Mouse (Mus musculus) heart, postnatal 0 days (tissue): Measurements from ENCODE around the gene Pea15a. TPM values are rescaled to one million over a fixed set of nuclear protein-coding genes. Genes with fewer than 3 reads are reported as not detected.
"Not testable (repeated sequence)": the region's sequence is repeated elsewhere in the genome, so short reads cannot be mapped to it uniquely, and the experiment has no call there.

Source experiments
- ATAC-seq: fragments of 200-750 bp; cut with Nextera tagmentation; 2 replicates; pipeline ENCODE4 v1.8.0; 2017; ENCODE audit warnings: low read depth, moderate number of reproducible peaks, moderate library complexity; ENCODE audit not compliant: insufficient read depth
- DNase-seq: peaks from one replicate; pipeline ENCODE4 v3.0.0-alpha.2; 2016; ENCODE audit warnings: low spot score
- H3K27ac ChIP-seq: fragments of 300-500 bp; sonication (generic); 2 replicates; pipeline ENCODE4 v1.5.1; 2014; ENCODE audit warnings: low read depth, mild to moderate bottlenecking
- H3K27me3 ChIP-seq: fragments of 300-500 bp; sonication (generic); 2 replicates; pipeline ENCODE4 v1.6.1; 2014; ENCODE audit warnings: low read length, mixed read lengths; ENCODE audit not compliant: control insufficient read depth, insufficient read depth
- H3K36me3 ChIP-seq: fragments of 300-500 bp; sonication (generic); replicated peaks from 2 replicates; pipeline ENCODE4 v1.6.1; 2014; ENCODE audit warnings: low read length, mixed read lengths; ENCODE audit not compliant: control insufficient read depth, insufficient read depth
- H3K4me1 ChIP-seq: fragments of 300-500 bp; sonication (generic); 2 replicates; pipeline ENCODE4 v1.6.1; 2014; ENCODE audit warnings: antibody characterized with exemption; ENCODE audit not compliant: control insufficient read depth, insufficient read depth
- H3K4me2 ChIP-seq: fragments of 300-500 bp; sonication (generic); 2 replicates; pipeline ENCODE4 v1.6.1; 2014; ENCODE audit warnings: low read depth, mild to moderate bottlenecking, low read length, moderate library complexity
- H3K4me3 ChIP-seq: fragments of 300-500 bp; sonication (generic); 2 replicates; pipeline ENCODE4 v1.5.1; 2014; ENCODE audit warnings: low read depth, low read length
- H3K9ac ChIP-seq: fragments of 300-500 bp; sonication (generic); replicated peaks from 2 replicates; pipeline ENCODE4 v1.6.1; 2014; ENCODE audit warnings: low read depth, low read length, mixed read lengths
- H3K9me3 ChIP-seq: fragments of 300-500 bp; sonication (generic); replicated peaks from 2 replicates; pipeline ENCODE4 v1.6.1; 2016; ENCODE audit warnings: low read length; ENCODE audit not compliant: control insufficient read depth
- CTCF ChIP-seq: IDR thresholded peaks from 2 replicates; pipeline ENCODE4 v1.5.1; 2016; ENCODE audit warnings: antibody characterized with exemption, control low read depth, low read depth
- EP300 ChIP-seq: IDR thresholded peaks from 2 replicates; pipeline ENCODE4 v1.6.1; 2016; ENCODE audit warnings: antibody characterized with exemption, low read depth
- WGBS: fragments of 180-500 bp; shearing (Covaris S2); extraction: QIAGEN DNeasy Blood & Tissue Kit; methylation state at CpG from one replicate; pipeline ENCODE4 v1.1.7; 2014; 5-methylcytosine and 5-hydroxymethylcytosine counted together
- polyA plus RNA-seq: library from polyadenylated mRNA; unstranded; fragments of >200 nt; fragmentation: Nextera tagmentation; extraction: Ambion mirVana; gene quantifications from 2 replicates; pipeline ENCODE4 v1.2.1, GENCODE M21; 2015
- total RNA-seq: library from RNA; depleted of rRNA; stranded (reverse); fragments of >200 nt; gene quantifications from 2 replicates; pipeline ENCODE4 v1.2.3, GENCODE M21; 2014; ENCODE audit warnings: low replicate concordance; rRNA removed

The Pea15a gene
- 78.3 and 105 TPM in 2 replicates for total RNA-seq
- polyA plus RNA-seq, result 99.2 and 99.3 TPM in 2 replicates

DNA sequence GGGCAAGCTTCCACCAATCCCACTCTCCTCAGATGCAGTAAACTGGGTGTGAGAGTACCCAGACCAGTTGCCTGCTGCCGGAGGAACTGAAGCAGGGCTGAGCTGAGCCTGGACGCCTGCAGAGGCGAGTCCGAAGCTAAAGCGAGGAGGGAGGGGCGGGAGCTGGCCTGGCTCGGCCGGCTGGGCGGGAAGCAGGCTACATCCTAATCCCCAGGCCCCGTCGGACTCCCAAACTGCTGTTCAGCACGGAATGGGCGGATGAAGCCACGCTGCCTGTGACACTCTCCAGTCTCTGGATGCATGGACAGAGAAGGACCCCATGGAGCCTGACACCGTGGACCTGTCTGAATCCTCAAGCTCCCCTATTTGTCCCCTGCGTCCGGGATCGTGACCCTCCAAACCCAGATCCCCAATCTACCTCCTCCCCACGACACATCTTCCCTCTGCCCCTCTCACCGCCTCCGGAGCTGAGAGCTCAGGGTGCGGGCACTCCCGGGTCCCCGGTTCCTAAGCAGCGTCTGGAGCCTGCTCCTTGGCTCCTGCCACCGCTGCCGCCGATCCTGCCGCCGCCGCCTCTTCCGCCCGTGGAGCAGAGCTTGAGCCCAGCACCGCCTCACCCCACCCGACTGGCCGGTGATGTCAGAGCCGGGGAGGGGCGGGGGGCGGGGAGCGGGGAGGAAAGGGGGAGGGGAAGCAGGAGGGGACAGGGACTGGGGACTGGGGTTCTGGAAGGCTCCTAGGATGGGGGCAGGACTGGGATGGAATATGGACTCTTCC lies at the start of gene Pea15a:
Pea15a (minus strand) TSS at position 664 of the 777 bp plus-strand sequence.
- H3K4me1 ChIP-seq, result peaks cover 49% of the 10 kb centered on the region
- H3K27ac ChIP-seq, result peak within 1 kb of the TSS; percentile 95
- peak; percentile 85 for DNase-seq
- under 1% methylated on average over 38 of the region's 40 CpGs for WGBS
- peak within 1 kb of the TSS; percentile 88 for H3K9ac ChIP-seq
- peak within 1 kb of the TSS; percentile 81 for H3K4me2 ChIP-seq
- H3K9me3 ChIP-seq, result no peaks in the 10 kb centered on the region
- 0 out of 2 replicates have a peak, but pooled peaks cover 8% of the 10 kb centered on the region for H3K36me3 ChIP-seq
- TF ChIP-seq CTCF (no peak), EP300 (no peak)
- H3K4me3 ChIP-seq, result peak within 1 kb of the TSS; percentile 85
- H3K27me3 ChIP-seq, result no peaks in the 10 kb centered on the region
- ATAC-seq, result peak; percentile 83

DNA sequence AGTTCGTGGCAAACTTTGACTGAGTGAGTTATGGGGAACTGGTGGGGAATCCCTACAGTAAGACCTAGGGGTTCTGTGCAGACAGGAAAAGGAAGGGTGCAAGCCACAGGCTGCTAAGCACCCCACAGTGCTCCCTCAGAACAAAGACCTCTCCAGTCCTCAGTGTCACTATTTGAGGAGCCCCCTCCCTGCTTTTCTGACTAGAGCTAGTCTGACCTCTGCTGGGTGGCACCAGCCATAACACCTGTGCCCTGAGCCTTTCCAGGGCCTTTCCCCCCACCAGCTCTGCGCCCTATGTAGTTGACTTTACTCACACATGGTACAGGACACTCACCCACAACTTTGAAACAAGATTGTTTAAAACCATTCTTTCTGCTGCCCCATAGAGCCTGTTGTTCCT lies 41.1 kb upstream of the Pea15a start:
- Histone ChIP-seq H3K9ac (no peak overlapping the region), H3K27ac (no peak overlapping the region), H3K4me3 (no peak overlapping the region), H3K27me3 (no peaks in the 10 kb centered on the region; the same call in 1 of the 2 replicates), H3K4me2 (no peak overlapping the region), H3K36me3 (no peaks in the 10 kb centered on the region), H3K4me1 (peaks cover 14% of the 10 kb centered on the region), H3K9me3 (no peaks in the 10 kb centered on the region)
- ATAC-seq (peak; percentile 71; the same call in 1 of the 2 replicates), DNase-seq (peak; percentile 47)
- TF ChIP-seq EP300 (no peak), CTCF (peak; percentile 71)
- 24% methylated on average over 2 of the region's 2 CpGs for WGBS

DNA sequence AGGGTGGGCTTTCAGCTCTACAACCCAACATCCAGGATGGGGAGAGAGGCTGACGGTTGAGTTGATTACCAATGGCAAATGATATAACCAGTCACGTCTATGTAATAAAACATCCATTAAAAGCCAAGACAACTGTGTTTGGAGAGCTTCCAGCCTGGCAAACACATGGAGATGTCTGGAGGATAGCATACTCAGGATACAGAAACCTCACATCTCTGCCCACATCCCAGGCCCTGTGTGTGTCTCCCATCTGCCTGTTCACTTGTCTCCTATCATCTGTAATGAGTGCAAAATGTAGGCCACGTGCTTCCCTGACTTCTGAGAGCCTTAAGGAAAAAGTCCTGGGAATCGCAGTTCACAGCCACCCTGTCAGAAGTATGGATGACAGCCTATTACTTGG lies 40.6 kb upstream of the Pea15a start:
- TF ChIP-seq EP300 (no peak), CTCF (no peak)
- Histone ChIP-seq H3K9me3 (no peaks in the 10 kb centered on the region), H3K4me3 (no peak overlapping the region), H3K27me3 (no peaks in the 10 kb centered on the region; the same call in 1 of the 2 replicates), H3K36me3 (no peaks in the 10 kb centered on the region), H3K27ac (no peak overlapping the region), H3K9ac (no peak overlapping the region), H3K4me2 (no peak overlapping the region), H3K4me1 (peaks cover 15% of the 10 kb centered on the region)
- ATAC-seq (no peak), DNase-seq (no peak)
- WGBS, result 63% methylated on average over 4 of the region's 4 CpGs

DNA sequence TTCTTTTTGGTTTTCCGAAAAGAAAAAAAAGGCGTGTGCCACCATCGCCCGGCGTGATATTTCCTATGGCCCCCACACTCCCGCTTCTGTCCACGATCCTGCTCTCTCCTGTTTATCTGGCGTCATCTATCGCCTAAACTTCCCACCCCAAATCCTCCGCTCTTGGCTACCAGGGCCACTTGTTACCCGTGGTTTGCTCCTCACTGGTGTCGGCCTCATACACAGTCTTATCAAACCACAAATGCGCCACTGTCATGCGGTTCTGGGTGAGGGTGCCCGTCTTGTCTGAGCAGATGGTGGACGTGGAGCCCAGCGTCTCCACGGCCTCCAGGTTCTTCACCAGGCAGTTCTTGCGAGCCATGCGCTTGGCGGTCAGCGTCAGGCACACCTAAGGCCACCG lies 38.0 kb upstream of the Pea15a start:
- H3K9me3 ChIP-seq, H3K27ac ChIP-seq, H3K4me3 ChIP-seq, DNase-seq, H3K36me3 ChIP-seq, H3K9ac ChIP-seq, H3K27me3 ChIP-seq, ATAC-seq: not testable (repeated sequence)
- WGBS, result 48% methylated on average over 23 of the region's 23 CpGs
- Histone ChIP-seq H3K4me1 (peaks cover 15% of the 10 kb centered on the region), H3K4me2 (peak overlapping the region; percentile 37; the same call in 1 of the 2 replicates)

DNA sequence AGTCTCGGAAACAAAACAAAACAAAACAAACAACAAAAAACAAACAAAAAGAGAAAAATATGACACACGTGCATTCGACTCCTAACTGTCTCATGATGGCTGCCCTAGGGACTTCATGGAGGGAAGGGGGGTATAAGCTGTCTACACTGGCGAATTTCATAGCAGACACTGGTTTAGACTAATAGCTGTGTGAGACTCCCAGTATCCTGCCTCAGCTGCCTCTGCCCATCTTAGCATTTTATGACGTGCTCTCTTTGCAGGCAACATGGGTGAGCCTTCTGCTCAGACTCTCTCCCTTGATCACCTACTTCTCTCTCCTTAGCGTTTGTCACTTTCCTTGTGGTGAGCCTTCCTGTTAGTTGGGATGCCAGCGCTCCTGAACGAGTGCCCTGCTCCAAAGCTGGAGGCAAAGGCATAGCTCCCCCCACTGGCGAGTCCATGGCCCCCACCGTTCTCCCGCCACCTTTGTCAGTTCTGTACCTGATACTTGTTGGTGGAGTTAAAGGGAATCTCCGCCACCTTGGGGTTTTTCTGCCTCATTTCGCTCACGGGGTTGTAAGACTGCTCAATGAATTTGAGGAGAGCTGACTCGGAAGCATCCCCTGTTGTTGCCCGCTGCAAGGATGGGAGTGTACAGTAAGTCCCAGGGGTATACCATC lies 37.1 kb upstream of the Pea15a start:
- 28% methylated on average over 16 of the region's 16 CpGs for WGBS
- no peaks in the 10 kb centered on the region for H3K9me3 ChIP-seq
- no peaks in the 10 kb centered on the region; the same call in 1 of the 2 replicates for H3K27me3 ChIP-seq
- H3K36me3 ChIP-seq, result no peaks in the 10 kb centered on the region
- peak overlapping the region; percentile 37 for H3K4me2 ChIP-seq
- H3K4me1 ChIP-seq, result peaks cover 15% of the 10 kb centered on the region
- TF ChIP-seq EP300 (no peak), CTCF (peak; percentile 58)
- H3K9ac ChIP-seq, result 0 out of 2 replicates have a peak overlapping the region, but pooled peaks have one; percentile 14
- no peak for ATAC-seq
- no peak for DNase-seq
- peak overlapping the region; percentile 92; the same call in 1 of the 2 replicates for H3K27ac ChIP-seq
- H3K4me3 ChIP-seq, result peak overlapping the region; percentile 5; the same call in 1 of the 2 replicates
